Mouse (Mus musculus) 3T3-L1 (cell line): ENCODE results near the gene Chd3.
"Not testable (repeated sequence)": the region's sequence is repeated elsewhere in the genome, so short reads cannot be mapped to it uniquely, and the experiment has no call there.

Experiments
- DNase-seq: peaks from one replicate; pipeline ENCODE4 v3.0.0-alpha.2; 2015; ENCODE audit warnings: low read depth, low spot score

The Chd3 gene

DNA sequence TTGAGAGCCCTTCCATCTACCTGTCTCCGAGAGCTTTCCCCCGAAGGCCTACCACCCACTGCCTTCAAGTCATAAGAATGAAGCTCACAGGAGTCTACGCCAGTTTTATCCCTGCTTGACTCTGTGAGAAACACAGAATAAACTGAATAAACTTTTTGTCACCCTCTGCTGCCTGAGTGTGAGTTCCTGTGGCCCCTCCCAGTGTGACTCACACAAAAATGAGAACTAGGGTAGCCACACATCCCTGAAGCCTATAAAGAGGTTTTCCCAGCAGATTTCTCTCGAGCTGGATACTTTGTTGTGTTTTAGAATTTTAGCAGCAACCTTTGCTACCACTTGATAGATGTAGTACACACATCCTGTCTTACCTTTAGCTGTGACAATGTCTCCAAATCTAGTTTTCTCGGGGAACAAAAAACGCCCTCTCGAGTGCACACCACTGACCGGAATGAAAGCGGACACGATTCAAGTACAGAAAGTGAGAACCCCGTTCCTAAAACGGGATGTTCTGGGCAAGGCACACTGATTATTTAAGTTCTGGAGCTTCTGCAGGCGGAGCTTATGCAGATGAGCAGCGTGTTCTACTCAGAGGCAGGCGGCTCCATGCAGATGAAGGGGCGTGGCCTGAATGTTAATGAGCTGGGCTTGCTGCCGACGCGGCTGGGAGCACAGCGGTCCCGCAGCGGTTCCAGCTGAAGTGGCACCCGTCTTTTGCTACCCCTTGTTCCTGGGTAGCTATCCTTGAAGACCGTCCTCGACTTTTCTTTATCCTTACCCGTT is 43.4 kb downstream of the Chd3 start, which contains the start of gene Kcnab3:
TSS of gene Kcnab3 (plus strand) at position 631 of the 780 bp plus-strand sequence.
- DNase-seq = peak; percentile 90

DNA sequence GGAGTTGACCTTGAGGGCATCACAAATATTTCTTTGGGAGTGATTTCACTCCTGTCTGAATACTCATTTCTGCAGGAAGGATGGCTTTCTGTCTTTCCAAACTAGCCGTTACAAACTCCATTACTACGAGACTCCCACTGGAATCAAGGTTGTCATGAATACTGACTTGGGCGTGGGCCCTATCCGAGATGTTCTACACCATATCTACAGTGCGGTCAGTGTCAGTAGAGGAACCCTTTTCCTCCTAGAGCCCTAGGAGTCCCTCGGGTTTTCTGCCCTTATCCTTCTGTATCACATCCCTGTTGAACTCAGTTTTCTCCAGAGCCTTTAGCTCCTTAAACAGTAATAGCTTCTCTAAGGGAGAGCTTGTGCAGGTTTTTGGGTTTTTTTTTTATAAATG is 44.5 kb downstream of the Chd3 start:
- DNase-seq = no peak

DNA sequence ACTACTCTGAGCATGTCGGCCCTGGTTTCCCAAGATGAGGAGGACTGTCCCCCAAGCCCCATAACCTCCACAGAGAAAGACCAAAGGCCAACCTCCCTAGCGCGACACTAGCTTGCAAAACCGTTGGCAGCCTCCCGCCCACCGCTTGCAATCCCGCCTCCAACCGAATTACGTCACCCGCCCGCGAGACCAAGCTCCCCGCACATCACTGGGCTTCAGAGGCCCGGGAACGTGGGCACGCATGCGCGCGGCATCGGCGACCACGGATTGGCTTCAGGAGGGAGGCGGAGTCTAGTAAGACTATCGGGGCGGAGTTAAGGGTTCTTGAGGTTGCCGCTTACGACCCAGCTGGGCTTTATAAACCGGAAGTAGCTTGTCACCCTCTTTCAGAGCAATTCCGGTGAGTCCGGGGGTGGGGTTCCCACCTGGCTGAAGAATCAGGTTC is 45.5 kb downstream of the Chd3 start, which contains the start of the genes Cntrob and Trappc1:
TSS of gene Cntrob (minus strand) at position 109 of the 445 bp plus-strand sequence.
TSS of gene Trappc1 (plus strand) at position 314 of the 445 bp plus-strand sequence.
- peak; percentile 99 for DNase-seq

DNA sequence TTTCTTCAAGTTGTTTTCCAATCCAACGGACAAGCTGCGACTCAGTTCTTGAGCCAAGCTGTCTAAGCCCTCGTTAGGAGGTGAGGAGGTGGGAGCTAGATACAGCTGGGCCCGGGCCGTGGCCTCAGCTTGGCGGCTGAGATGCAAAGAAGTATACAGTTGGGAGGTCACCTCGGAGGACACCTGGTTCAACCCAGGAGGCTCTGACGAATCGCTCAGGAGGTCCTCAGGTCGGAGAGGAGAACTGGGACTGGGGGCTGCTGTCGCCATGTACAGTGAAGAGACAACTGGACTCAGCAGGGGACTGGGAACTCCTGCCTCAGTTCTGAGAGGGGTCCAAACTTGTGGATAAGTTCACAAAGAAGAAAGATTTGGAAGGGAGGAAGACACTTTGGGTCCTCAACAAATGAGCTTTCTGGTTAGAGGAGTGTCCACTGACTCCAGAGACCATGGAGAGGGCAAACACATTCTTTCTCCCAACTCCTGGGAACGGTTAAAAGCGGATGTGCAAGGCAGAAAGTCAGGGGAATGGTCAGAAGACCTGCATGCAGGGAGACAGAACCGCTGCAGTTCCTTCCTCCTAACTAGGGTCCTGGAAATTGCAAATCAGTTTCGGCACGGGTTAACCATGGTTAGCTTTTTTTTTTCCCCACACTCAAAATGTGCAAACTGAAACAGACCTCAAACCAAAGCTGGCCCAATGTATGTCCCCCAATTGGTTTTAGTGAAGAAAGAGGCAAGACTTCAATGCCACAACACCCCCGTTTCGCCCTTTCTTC is 46.3 kb downstream of the Chd3 start:
- peak; percentile 53 for DNase-seq

DNA sequence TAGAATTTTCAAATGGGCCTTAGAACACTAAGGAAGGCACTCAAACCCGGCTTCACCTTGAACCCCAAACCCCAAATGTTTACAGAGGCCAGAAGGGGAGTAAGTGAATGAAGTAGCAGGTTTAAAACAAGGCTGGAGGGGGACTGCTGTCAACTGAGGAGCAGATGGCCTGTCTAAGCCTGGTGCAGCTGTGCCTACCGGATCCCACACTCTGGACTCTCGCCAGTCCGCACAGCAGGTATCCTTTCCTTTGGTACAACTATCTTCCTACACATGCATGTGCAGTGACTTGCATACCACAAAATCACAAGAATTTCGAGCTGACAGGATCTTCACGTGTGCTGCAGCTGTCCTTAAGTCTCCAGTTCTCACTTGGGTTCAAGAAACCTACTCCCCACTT is 47.2 kb downstream of the Chd3 start:
- no peak for DNase-seq

DNA sequence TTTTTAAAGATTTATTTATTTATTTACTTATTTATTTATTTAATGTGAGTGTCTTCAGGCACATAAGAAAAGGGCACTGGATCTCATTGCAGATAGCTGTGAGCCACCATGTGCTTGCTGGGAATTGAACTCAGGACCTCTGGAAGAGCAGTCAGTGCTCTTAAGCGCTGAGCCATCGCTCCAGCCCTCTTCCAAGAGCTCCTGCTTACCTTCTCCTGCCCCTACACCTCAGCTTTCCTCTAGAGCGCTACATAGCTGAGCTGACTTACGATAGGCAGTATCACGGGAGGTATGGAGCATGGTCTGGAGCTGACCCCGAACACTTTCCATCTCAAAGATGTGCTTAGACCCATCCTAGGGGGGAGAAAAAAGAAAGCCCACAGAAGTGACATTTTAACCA is 47.6 kb downstream of the Chd3 start:
- no peak for DNase-seq

DNA sequence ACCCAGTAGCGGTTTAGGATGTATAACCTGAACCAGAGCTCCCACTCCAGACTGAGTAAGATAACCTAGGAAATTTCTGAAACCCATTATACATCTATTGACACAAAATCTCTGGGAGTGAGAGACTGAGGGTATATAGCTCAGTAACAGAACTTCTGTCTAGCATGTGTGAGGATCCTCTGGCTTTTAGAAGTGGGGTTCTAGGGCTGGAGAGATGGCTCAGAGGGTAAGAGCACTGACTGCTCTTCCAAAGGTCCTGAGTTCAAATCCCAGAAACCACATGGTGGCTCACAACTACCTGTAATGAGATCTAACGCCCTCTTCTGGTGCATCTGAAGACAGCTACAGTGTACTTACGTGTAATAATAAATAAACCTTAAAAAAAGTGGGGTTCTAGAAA is 51.2 kb downstream of the Chd3 start:
- not testable (repeated sequence) for DNase-seq

DNA sequence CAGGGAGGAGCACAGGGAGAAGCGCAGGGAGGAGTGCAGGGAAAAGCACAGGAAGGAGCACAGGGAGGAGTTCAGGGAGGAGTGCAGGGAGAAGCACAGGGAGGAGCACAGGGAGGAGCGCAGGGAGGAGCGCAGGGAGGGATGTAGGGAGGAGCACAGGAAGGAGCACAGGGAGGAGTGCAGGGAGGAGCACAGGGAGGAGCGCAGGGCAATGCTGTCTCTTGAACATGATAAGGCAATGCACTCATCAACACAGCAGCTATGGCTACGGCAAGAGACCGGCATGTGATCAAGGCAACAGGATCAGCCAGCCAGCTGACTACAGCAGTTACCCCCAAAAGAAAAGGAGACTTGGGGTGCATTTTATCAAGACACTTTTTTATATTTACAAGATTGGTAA is 52.8 kb downstream of the Chd3 start:
- no peak for DNase-seq

DNA sequence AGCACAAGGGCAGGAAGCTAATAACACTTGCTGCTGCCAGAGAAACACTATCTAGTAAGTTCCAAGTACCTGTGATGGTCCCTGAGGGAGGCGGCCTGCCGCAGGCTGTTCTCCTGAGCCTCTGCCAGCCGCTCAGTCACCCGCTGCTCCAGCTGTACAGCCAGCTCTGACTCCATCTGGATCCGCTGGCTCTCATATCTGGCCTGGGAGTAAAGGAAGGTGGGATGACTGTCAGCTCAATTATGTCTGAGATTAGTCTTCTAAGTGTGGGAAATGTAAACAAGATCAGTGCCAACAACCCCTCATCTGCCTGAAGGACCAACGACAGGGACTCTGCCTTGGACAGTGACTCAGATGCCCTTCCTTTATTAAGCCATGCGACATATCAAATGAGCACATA is 57.9 kb downstream of the Chd3 start:
- no peak for DNase-seq

DNA sequence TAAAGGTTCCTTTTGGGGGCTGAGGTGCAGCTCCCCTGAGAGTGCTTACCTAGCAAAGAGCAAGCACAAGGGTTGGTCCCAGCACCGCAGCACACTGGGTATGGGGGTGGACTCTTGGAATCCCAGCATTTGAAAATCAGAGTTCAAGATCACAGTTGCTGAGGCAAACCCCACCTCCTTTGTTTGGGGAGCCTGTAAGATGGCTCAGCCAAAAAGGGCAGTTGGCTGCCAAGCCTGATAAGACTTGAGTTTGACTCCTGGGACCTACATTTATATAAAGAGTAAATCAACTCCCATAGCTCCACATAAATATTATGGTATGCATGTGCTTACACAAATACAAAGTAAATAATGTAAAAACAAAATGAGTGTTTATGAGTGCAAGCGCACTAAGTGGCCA is 63.2 kb downstream of the Chd3 start:
- DNase-seq = no peak

DNA sequence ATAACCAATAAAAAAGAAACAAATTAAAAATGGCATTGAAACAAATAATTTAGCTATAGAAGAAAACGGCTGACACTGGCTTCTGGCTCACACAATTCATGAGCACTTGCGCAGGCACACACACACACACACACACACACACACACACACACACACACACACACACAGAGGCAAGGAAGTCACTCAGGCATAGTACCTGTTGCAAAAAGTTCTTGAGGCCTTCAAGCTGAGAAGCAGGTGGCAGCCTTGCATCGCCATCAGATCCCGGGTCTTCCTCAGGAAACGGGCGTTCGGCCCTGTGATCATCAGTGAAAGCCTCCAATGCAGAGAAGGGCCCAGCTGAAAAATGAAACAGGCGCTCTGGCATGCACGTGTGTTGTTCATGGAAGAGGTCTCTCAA is 63.9 kb downstream of the Chd3 start:
- no peak for DNase-seq

DNA sequence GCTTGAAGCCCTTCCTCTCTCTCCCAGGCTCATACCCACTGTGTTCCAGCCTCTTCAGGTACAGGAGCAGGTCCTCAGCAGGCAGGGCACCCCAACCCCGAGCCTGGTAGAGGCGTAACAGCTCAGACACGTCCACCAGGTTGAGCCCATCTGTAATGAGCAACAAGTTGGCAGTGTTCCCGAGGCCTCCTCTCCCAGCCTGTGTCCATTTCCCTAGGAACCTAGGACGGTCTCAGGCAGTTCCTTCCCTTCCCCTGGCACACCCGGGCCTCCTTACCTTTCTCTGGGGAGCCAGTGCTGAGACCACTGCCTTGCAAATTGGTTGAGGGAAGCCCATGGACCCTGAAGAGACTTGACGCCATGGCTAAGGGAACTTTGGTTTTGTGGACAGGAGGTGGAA is 66.4 kb downstream of the Chd3 start:
- DNase-seq = no peak

DNA sequence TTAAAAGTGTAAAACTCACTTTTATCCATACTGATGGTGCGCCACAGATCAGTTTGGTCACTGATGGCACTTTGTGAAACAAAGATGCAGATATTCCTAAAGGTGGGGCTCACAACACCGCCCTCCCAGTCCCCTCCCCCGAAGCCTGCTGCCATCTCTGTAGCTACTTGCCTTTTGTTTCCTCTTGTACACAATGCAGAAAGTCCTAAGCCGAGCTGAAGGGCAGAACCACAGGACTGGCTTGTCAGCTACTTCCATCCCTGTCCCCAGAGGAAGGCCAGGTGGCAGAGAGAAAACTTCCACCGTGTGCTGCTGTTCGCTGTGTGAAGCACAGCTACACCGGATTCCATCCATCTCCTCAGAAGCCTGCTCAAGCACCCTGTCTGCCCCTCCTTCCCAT is 71.0 kb downstream of the Chd3 start:
- DNase-seq = no peak

DNA sequence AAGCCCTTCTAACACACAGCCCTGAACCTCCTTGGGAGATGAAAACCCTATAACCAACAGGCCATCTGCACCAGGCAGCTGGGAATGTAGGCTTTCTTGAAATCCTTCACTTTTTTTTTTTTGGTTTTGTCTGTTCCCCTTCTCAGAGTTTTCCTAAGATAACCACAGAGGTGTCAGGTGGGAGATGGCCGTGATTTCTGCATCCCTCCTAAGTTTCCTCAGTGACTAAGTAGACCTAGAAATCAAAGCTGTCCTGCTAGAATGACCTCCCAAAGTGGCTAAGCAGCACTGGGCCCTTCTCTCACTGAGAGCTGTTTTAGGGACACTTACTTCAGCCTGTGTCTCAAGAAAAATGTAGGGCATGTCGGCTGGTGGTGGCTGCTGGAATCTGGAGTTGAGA is 71.4 kb downstream of the Chd3 start:
- DNase-seq = no peak

DNA sequence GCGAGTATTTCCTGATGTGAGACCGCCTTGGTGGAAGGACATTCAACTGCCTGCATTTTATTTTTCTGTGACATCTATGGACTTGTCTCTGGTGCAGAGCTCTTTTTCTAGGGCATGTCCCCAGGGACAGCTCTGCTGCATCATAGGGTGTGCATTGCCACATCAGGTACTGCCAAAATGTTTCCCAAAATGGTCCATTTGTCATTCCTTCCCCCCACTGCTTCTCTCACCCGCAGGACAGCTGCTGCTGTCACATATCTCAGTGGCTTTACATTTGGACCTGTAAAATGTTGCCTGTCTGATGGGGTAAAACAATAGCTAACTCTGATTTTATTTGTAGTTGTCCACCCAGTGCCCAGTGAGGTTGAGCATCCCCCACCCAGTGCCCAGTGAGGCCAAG is 73.9 kb downstream of the Chd3 start:
- DNase-seq = no peak
